Mouse (Mus musculus) liver, embryonic 16.5 days (tissue): ENCODE measurements around the gene Gpld1. TPM values are rescaled to one million over a fixed set of nuclear protein-coding genes. Genes with fewer than 3 reads are reported as not detected.

Experiments
- ATAC-seq: fragments of 200-750 bp; cut with Nextera tagmentation; 2 replicates; pipeline ENCODE4 v1.8.0; 2017; ENCODE audit warnings: low read depth, mild to moderate bottlenecking, moderate number of reproducible peaks, moderate library complexity
- H3K27ac ChIP-seq: fragments of 300-500 bp; sonication (generic); 2 replicates; pipeline ENCODE4 v1.5.1; 2014; ENCODE audit warnings: mild to moderate bottlenecking, low read length
- H3K27me3 ChIP-seq: fragments of 300-500 bp; sonication (generic); 2 replicates; pipeline ENCODE4 v1.6.1; 2014; ENCODE audit warnings: low read depth, low read length, mixed read lengths; ENCODE audit not compliant: control insufficient read depth, insufficient read depth
- H3K36me3 ChIP-seq: fragments of 300-500 bp; sonication (generic); 2 replicates; pipeline ENCODE4 v1.6.1; 2014; ENCODE audit warnings: mild to moderate bottlenecking; ENCODE audit not compliant: control insufficient read depth, insufficient read depth
- H3K4me1 ChIP-seq: fragments of 300-500 bp; sonication (generic); 2 replicates; pipeline ENCODE4 v1.6.1; 2014; ENCODE audit warnings: low read depth, low read length, mixed read lengths; ENCODE audit not compliant: control insufficient read depth
- H3K4me2 ChIP-seq: fragments of 300-500 bp; sonication (generic); 2 replicates; pipeline ENCODE4 v1.6.1; 2014; ENCODE audit warnings: low read depth, low read length, mixed read lengths
- H3K4me3 ChIP-seq: fragments of 300-500 bp; sonication (generic); 2 replicates; pipeline ENCODE4 v1.5.1; 2014; ENCODE audit warnings: low read depth, mild to moderate bottlenecking, low read length
- H3K9ac ChIP-seq: fragments of 300-500 bp; sonication (generic); 2 replicates; pipeline ENCODE4 v1.6.1; 2014; ENCODE audit warnings: low read depth, low read length
- H3K9me3 ChIP-seq: fragments of 300-500 bp; sonication (generic); replicated peaks from 2 replicates; pipeline ENCODE4 v1.6.1; 2016; ENCODE audit warnings: low read length; ENCODE audit not compliant: control insufficient read depth
- WGBS: fragments of 180-500 bp; shearing (Covaris S2); extraction: QIAGEN DNeasy Blood & Tissue Kit; methylation state at CpG from one replicate; pipeline ENCODE4 v1.1.7; 2014; ENCODE audit not compliant: insufficient replicate concordance; 5-methylcytosine and 5-hydroxymethylcytosine counted together
- polyA plus RNA-seq: library from polyadenylated mRNA; unstranded; fragments of >200 nt; fragmentation: Nextera tagmentation; extraction: Ambion mirVana; gene quantifications from 2 replicates; pipeline ENCODE4 v1.2.1, GENCODE M21; 2015

The Gpld1 gene
- polyA plus RNA-seq, 1 experiment from 2014 or later = 24.5 TPM

DNA sequence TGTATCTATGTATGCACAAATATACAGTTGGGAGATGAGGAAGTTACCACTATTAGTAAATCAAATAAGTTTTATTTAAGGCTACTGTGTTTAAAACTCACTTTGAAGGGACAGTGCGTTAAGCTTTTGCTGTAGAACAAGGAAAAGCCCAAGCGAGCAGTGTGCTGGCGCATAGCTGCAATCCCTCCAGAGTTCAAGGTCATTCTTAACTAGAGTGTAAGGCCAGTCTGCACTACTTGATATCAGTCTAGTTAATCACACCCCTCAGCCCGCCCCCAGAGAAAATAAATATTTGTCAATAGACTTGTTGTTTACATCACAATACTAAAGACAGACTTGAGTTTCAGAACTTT is 77.6 kb downstream of the Gpld1 start:
- 28% methylated on average over 4 of the region's 4 CpGs for WGBS
- Histone ChIP-seq H3K4me2 (peak overlapping the region; percentile 94), H3K27me3 (no peaks in the 10 kb centered on the region), H3K4me3 (peak overlapping the region; percentile 91), H3K27ac (peak overlapping the region; percentile 70; the same call in 1 of the 2 replicates), H3K36me3 (no peaks in the 10 kb centered on the region), H3K4me1 (peaks cover 11% of the 10 kb centered on the region), H3K9ac (peak overlapping the region; percentile 91), H3K9me3 (no peaks in the 10 kb centered on the region)
- ATAC-seq = no peak

GRCm38 (mm10) chr13:25022386-25022785 is 79.4 kb downstream of the Gpld1 start:
- H3K9me3 ChIP-seq = no peaks in the 10 kb centered on the region
- WGBS = 56% methylated on average over 4 of the region's 4 CpGs
- no peak overlapping the region for H3K27ac ChIP-seq
- H3K27me3 ChIP-seq = no peaks in the 10 kb centered on the region
- H3K9ac ChIP-seq = no peak overlapping the region
- peaks cover 14% of the 10 kb centered on the region for H3K4me1 ChIP-seq
- no peak overlapping the region for H3K4me2 ChIP-seq
- ATAC-seq = no peak
- no peaks in the 10 kb centered on the region for H3K36me3 ChIP-seq
- no peak overlapping the region for H3K4me3 ChIP-seq

DNA sequence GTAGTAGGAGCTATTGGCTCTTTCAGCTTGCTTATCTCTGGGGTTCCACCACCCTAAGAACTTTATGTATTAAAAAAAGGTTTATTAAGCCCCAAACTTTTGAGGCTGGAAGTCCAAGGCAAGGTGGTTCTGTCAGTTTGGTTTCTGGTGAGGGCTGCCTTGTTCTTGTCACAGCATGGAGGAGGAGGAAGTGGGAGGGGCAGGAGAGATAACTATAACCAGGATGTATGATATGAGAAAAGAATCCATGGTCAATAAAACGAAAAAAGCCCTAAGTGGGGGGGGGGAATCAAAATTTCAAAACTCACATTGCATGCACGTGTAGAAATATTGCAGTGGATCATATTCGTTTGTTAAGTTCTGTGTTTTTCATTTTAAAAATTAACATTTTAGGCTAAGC is 80.2 kb downstream of the Gpld1 start:
- Histone ChIP-seq H3K4me3 (no peak overlapping the region), H3K9me3 (no peaks in the 10 kb centered on the region), H3K9ac (no peak overlapping the region), H3K4me2 (no peak overlapping the region), H3K4me1 (peaks cover 14% of the 10 kb centered on the region), H3K36me3 (no peaks in the 10 kb centered on the region), H3K27me3 (no peaks in the 10 kb centered on the region), H3K27ac (no peak overlapping the region)
- 32% methylated on average over 3 of the region's 3 CpGs for WGBS
- ATAC-seq = no peak

DNA sequence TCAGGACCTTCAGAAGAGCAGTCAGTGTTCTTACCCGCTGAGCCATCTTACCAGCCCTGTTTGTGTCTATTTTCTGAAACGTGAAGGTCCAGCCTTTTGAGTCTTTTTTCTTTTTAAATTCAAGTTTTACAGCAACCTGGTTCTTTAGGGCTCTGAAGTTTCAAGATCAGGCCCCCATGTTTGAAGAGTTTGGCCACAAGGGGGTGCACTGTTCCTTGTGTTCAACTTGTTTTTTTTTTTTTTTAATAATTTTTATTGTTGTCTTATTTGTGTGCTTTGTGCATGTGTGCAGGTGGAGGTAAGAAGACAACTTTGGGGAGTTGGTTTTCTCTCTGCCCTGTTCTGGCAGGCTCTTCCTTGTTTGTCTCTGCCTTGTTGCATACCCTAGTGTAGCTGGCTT is 81.7 kb downstream of the Gpld1 start:
- ATAC-seq = no peak
- Histone ChIP-seq H3K36me3 (no peaks in the 10 kb centered on the region), H3K9me3 (no peaks in the 10 kb centered on the region), H3K4me3 (no peak overlapping the region), H3K27me3 (no peaks in the 10 kb centered on the region), H3K9ac (no peak overlapping the region), H3K27ac (no peak overlapping the region), H3K4me1 (peaks cover 6% of the 10 kb centered on the region; the same call in 1 of the 2 replicates), H3K4me2 (no peak overlapping the region)
- 12% methylated on average over 2 of the region's 2 CpGs for WGBS

GRCm38 (mm10) chr13:25026409-25027113 is 83.6 kb downstream of the Gpld1 start:
- Histone ChIP-seq H3K4me2 (no peak overlapping the region; the same call in 1 of the 2 replicates), H3K9me3 (no peaks in the 10 kb centered on the region)
- WGBS = 66% methylated on average over 6 of the region's 6 CpGs

GRCm38 (mm10) chr13:25027114-25027425 is 84.1 kb downstream of the Gpld1 start:
- Histone ChIP-seq H3K36me3 (no peaks in the 10 kb centered on the region), H3K9me3 (no peaks in the 10 kb centered on the region), H3K27me3 (no peaks in the 10 kb centered on the region), H3K9ac (no peak overlapping the region), H3K4me2 (no peak overlapping the region), H3K27ac (no peak overlapping the region), H3K4me1 (peaks cover 3% of the 10 kb centered on the region; the same call in 1 of the 2 replicates), H3K4me3 (no peak overlapping the region)
- WGBS = 73% methylated on average over 3 of the region's 3 CpGs
- no peak for ATAC-seq

More at GRCm38 (mm10) chr13:25026409-25027113, 83.6 kb downstream of the Gpld1 start:
- Histone ChIP-seq H3K9ac (no peak overlapping the region), H3K4me1 (peaks cover 3% of the 10 kb centered on the region; the same call in 1 of the 2 replicates), H3K36me3 (no peaks in the 10 kb centered on the region), H3K4me3 (no peak overlapping the region), H3K27ac (no peak overlapping the region), H3K27me3 (no peaks in the 10 kb centered on the region)
- ATAC-seq = no peak

DNA sequence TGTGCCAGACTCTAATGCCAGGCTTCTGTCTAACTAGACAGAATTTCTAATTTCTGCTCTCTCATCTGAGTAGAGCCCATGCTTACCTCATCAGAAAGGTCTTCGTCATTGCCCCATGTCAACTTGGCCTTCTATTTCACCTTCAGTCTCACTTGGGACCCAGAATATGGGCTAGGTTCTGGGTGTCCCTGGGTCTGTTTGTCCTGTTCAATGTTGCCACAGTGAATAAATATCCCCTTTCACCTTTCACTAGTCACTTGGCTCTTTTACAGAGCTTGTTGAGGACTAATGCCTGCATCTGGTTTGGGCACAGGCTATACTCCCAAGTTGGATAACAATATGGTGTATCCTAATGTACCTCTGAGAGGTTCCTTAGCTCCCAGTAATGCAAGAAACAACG is 96.5 kb downstream of the Gpld1 start:
- Histone ChIP-seq H3K27ac (no peak overlapping the region), H3K4me2 (no peak overlapping the region), H3K9me3 (no peaks in the 10 kb centered on the region), H3K27me3 (no peaks in the 10 kb centered on the region), H3K4me3 (no peak overlapping the region), H3K9ac (no peak overlapping the region), H3K36me3 (no peaks in the 10 kb centered on the region), H3K4me1 (no peaks in the 10 kb centered on the region)
- no peak for ATAC-seq
- WGBS = 43% methylated on average over 2 of the region's 2 CpGs

Other genes starting within 250 kb of the Gpld1 start
- not detected in 2 replicates for gene Armh2, start 201.9 kb upstream of the Gpld1 start, polyA plus RNA-seq
- 82.5 and 101 TPM in 2 replicates for gene Gmnn, start 181.2 kb upstream of the Gpld1 start, polyA plus RNA-seq
- 7.6 and 8.9 TPM in 2 replicates for gene BC005537, start 141.5 kb upstream of the Gpld1 start, polyA plus RNA-seq
- 56.0 and 56.9 TPM in 2 replicates for gene Acot13, start 111.6 kb upstream of the Gpld1 start, polyA plus RNA-seq
- 19.6 and 22.3 TPM in 2 replicates for gene Tdp2, start 111.5 kb upstream of the Gpld1 start, polyA plus RNA-seq
- gene D130043K22Rik, start 98.0 kb upstream of the Gpld1 start, polyA plus RNA-seq = 0.12 and 0.27 TPM in 2 replicates
- gene Aldh5a1, start 5.5 kb upstream of the Gpld1 start, polyA plus RNA-seq = 3.7 and 4.3 TPM in 2 replicates
- gene Mrs2, start 77.2 kb downstream of the Gpld1 start, polyA plus RNA-seq = 5.7 and 6.0 TPM in 2 replicates
- 0.51 TPM in 2 replicates for gene Dcdc2a, start 112.9 kb downstream of the Gpld1 start, polyA plus RNA-seq